Mouse (Mus musculus): Measurements from ENCODE around the gene Runx1. TPM values are rescaled to one million over a fixed set of nuclear protein-coding genes. Genes with fewer than 3 reads are reported as not detected.

Runx1 gene
- polyA plus RNA-seq, 1 experiment: 0.83 TPM

- H3K4me3 ChIP-seq (ENCODE audit: insufficient read depth, low read depth, low read length): peak overlapping the region; percentile 57
- H3K27ac ChIP-seq (replicated peaks; ENCODE audit: low read depth, low read length): 0 out of 2 replicates have a peak overlapping the region, but pooled peaks have one; percentile 18
Observed at GRCm38 (mm10) chr16:92696411-92697015, 129.4 kb downstream of the Runx1 start.

GRCm38 (mm10) chr16:92695981-92696380, 130.0 kb downstream of the Runx1 start:
- peak overlapping the region; percentile 48 for H3K4me3 ChIP-seq (ENCODE audit: insufficient read depth, low read depth, low read length)
- H3K4me1 ChIP-seq (ENCODE audit: control insufficient read depth, insufficient read depth, insufficient read length, low read length): no peaks in the 10 kb centered on the region
- no peak overlapping the region; the same call in 1 of the 2 replicates for H3K27ac ChIP-seq (replicated peaks; ENCODE audit: low read depth, low read length)

More at GRCm38 (mm10) chr16:92696411-92697015, 129.4 kb downstream of the Runx1 start:
- no peaks in the 10 kb centered on the region for H3K4me1 ChIP-seq (ENCODE audit: control insufficient read depth, insufficient read depth, insufficient read length, low read length)

- no peaks in the 10 kb centered on the region for H3K4me1 ChIP-seq (ENCODE audit: control insufficient read depth, insufficient read depth, insufficient read length, low read length)
- peak overlapping the region; percentile 48 for H3K4me3 ChIP-seq (ENCODE audit: insufficient read depth, low read depth, low read length)
- no peak overlapping the region; the same call in 1 of the 2 replicates for H3K27ac ChIP-seq (replicated peaks; ENCODE audit: low read depth, low read length)
Observed at GRCm38 (mm10) chr16:92695200-92695921, 130.6 kb downstream of the Runx1 start.

GRCm38 (mm10) chr16:92694496-92695106, 131.3 kb downstream of the Runx1 start:
- no peaks in the 10 kb centered on the region for H3K4me1 ChIP-seq (ENCODE audit: control insufficient read depth, insufficient read depth, insufficient read length, low read length)
- H3K4me3 ChIP-seq (ENCODE audit: insufficient read depth, low read depth, low read length): peak overlapping the region; percentile 48
- H3K27ac ChIP-seq (replicated peaks; ENCODE audit: low read depth, low read length): no peak overlapping the region

GRCm38 (mm10) chr16:92690759-92691158, 135.2 kb downstream of the Runx1 start:
- Histone ChIP-seq H3K27ac (replicated peaks; ENCODE audit: low read depth, low read length) (no peak overlapping the region), H3K4me3 (ENCODE audit: insufficient read depth, low read depth, low read length) (no peak overlapping the region)

GRCm38 (mm10) chr16:92688941-92689340, 137.0 kb downstream of the Runx1 start:
- Histone ChIP-seq H3K27ac (replicated peaks; ENCODE audit: low read depth, low read length) (no peak overlapping the region), H3K4me3 (ENCODE audit: insufficient read depth, low read depth, low read length) (no peak overlapping the region), H3K4me1 (ENCODE audit: control insufficient read depth, insufficient read depth, insufficient read length, low read length) (no peaks in the 10 kb centered on the region)

More at GRCm38 (mm10) chr16:92690759-92691158, 135.2 kb downstream of the Runx1 start:
- H3K4me1 ChIP-seq (ENCODE audit: control insufficient read depth, insufficient read depth, insufficient read length, low read length): no peaks in the 10 kb centered on the region

- no peaks in the 10 kb centered on the region for H3K4me1 ChIP-seq (ENCODE audit: control insufficient read depth, insufficient read depth, insufficient read length, low read length)
- no peak overlapping the region for H3K27ac ChIP-seq (replicated peaks; ENCODE audit: low read depth, low read length)
- H3K4me3 ChIP-seq (ENCODE audit: insufficient read depth, low read depth, low read length): no peak overlapping the region
Observed at GRCm38 (mm10) chr16:92686978-92687377, 139.0 kb downstream of the Runx1 start.

GRCm38 (mm10) chr16:92685766-92686315, 140.1 kb downstream of the Runx1 start:
- H3K4me1 ChIP-seq (ENCODE audit: control insufficient read depth, insufficient read depth, insufficient read length, low read length): no peaks in the 10 kb centered on the region
- H3K4me3 ChIP-seq (ENCODE audit: insufficient read depth, low read depth, low read length): no peak overlapping the region
- H3K27ac ChIP-seq (replicated peaks; ENCODE audit: low read depth, low read length): no peak overlapping the region

- H3K4me3 ChIP-seq (ENCODE audit: insufficient read depth, low read depth, low read length): no peak overlapping the region
- H3K27ac ChIP-seq (replicated peaks; ENCODE audit: low read depth, low read length): no peak overlapping the region
- no peaks in the 10 kb centered on the region for H3K4me1 ChIP-seq (ENCODE audit: control insufficient read depth, insufficient read depth, insufficient read length, low read length)
Observed at GRCm38 (mm10) chr16:92684423-92685211, 141.3 kb downstream of the Runx1 start.

- Histone ChIP-seq H3K4me3 (ENCODE audit: insufficient read depth, low read depth, low read length) (no peak overlapping the region), H3K4me1 (ENCODE audit: control insufficient read depth, insufficient read depth, insufficient read length, low read length) (no peaks in the 10 kb centered on the region), H3K27ac (replicated peaks; ENCODE audit: low read depth, low read length) (0 out of 2 replicates have a peak overlapping the region, but pooled peaks have one; percentile 34)
Observed at GRCm38 (mm10) chr16:92676630-92677029, 149.3 kb downstream of the Runx1 start.

GRCm38 (mm10) chr16:92675677-92676076, 150.3 kb downstream of the Runx1 start:
- no peak overlapping the region for H3K4me3 ChIP-seq (ENCODE audit: insufficient read depth, low read depth, low read length)
- H3K27ac ChIP-seq (replicated peaks; ENCODE audit: low read depth, low read length): peak overlapping the region; percentile 34
- no peaks in the 10 kb centered on the region for H3K4me1 ChIP-seq (ENCODE audit: control insufficient read depth, insufficient read depth, insufficient read length, low read length)

- H3K4me1 ChIP-seq (ENCODE audit: control insufficient read depth, insufficient read depth, insufficient read length, low read length): no peaks in the 10 kb centered on the region
- no peak overlapping the region for H3K4me3 ChIP-seq (ENCODE audit: insufficient read depth, low read depth, low read length)
- H3K27ac ChIP-seq (replicated peaks; ENCODE audit: low read depth, low read length): peak overlapping the region; percentile 31
Observed at GRCm38 (mm10) chr16:92674916-92675450, 151.0 kb downstream of the Runx1 start.

- Histone ChIP-seq H3K4me3 (ENCODE audit: insufficient read depth, low read depth, low read length) (no peak overlapping the region), H3K4me1 (ENCODE audit: control insufficient read depth, insufficient read depth, insufficient read length, low read length) (no peaks in the 10 kb centered on the region)
Observed at GRCm38 (mm10) chr16:92674121-92674816, 151.7 kb downstream of the Runx1 start.

GRCm38 (mm10) chr16:92668807-92669206, 157.1 kb downstream of the Runx1 start:
- no peak overlapping the region for H3K27ac ChIP-seq (replicated peaks; ENCODE audit: low read depth, low read length)
- H3K4me1 ChIP-seq (ENCODE audit: control insufficient read depth, insufficient read depth, insufficient read length, low read length): no peaks in the 10 kb centered on the region
- H3K4me3 ChIP-seq (ENCODE audit: insufficient read depth, low read depth, low read length): no peak overlapping the region

More at GRCm38 (mm10) chr16:92674121-92674816, 151.7 kb downstream of the Runx1 start:
- H3K27ac ChIP-seq (replicated peaks; ENCODE audit: low read depth, low read length): no peak overlapping the region

Measured in brown adipose tissue, adult 24 weeks (tissue).